Comparison of ENCODE assay signal across 25 mouse cellular contexts in genomic region chr13:99241984-99242383, GRCm38 (mm10). TPM values are rescaled to one million over a fixed set of nuclear protein-coding genes. Genes with fewer than 3 reads are reported as not detected.
A peak's percentile ranks its signal among the peaks of the same experiment; 100 is the strongest.
DNase-seq lines count a peak whose midpoint lies in the region; ATAC-seq and TF ChIP-seq lines count a peak whose summit lies in the region.
"Had no signal": no experiment of that assay in that cellular context is flagged by ENCODE, and none has a peak within 500 bp of the region (broad histone marks: within the 10 kb centered on the region; RNA-seq: fewer than 3 reads in every experiment).

No protein-coding gene starts in this region.

- H3K9ac ChIP-seq in heart, adult 2 months (ENCODE audit: low read depth, low read length), result 0 out of 2 replicates have a peak overlapping the region, but pooled peaks have one; percentile 20
- no peak overlapping the region for H3K9ac ChIP-seq in forebrain, embryonic 15.5 days (replicated peaks)
- H3K9ac ChIP-seq: embryonic facial prominence, embryonic 13.5 days; forebrain, embryonic 12.5 days; heart, embryonic 13.5 days; hindbrain, embryonic 12.5 days; hindbrain, embryonic 15.5 days had no signal

- no peak for TF ChIP-seq CTCF in heart, adult 2 months (IDR thresholded peaks at IDR 0.05)

- no peaks in the 10 kb centered on the region for H3K79me2 ChIP-seq in heart, adult 2 months (replicated peaks; ENCODE audit: control insufficient read depth, insufficient read depth, low read length)

- H3K4me1 ChIP-seq in heart, adult 2 months (ENCODE audit: control insufficient read depth, insufficient read depth, low read length), result peaks cover 37% of the 10 kb centered on the region
- H3K4me1 ChIP-seq in forebrain, embryonic 15.5 days, result 0 out of 2 replicates have a peak, but pooled peaks cover 10% of the 10 kb centered on the region

- ATAC-seq in granulocyte monocyte progenitor cell, adult 5-6 weeks (replicated peaks; ENCODE audit: poor library complexity, severe bottlenecking), result peak; percentile 52
- no peak for ATAC-seq in forebrain, embryonic 15.5 days (replicated peaks)
- ATAC-seq: activated CD4-positive, CD25-positive, alpha-beta regulatory T cell, adult 4 months; forebrain, embryonic 16.5 days had no signal

- TF ChIP-seq POLR2A in heart, adult 2 months (IDR thresholded peaks at IDR 0.05; ENCODE audit: insufficient read depth, low read depth, low read length), result no peak

- peak in 1 of 2 experiments; percentile 17 for DNase-seq in heart, adult 2 months
- DNase-seq in heart, postnatal 25 days (ENCODE audit: low spot score), result no peak
- peak; percentile 11 for DNase-seq in 416B (ENCODE audit: low read depth)
- DNase-seq in left cerebral cortex, postnatal 4 days, result no peak
- DNase-seq: adrenal gland, adult 8-10 months; adrenal gland, postnatal 25 days; cerebellum, adult 11-12 months; cerebellum, adult 8-10 months; cerebellum, postnatal 10 days; cerebellum, postnatal 36 days; embryo, embryonic 11 days; gastrocnemius, postnatal 25 days; heart, postnatal 14 days had no signal

- H3K27ac ChIP-seq in heart, adult 2 months, result peak overlapping the region; percentile 40
- H3K27ac ChIP-seq in forebrain, embryonic 15.5 days (replicated peaks), result no peak overlapping the region
- H3K27ac ChIP-seq: embryonic facial prominence, embryonic 10.5 days; embryonic facial prominence, embryonic 13.5 days; forebrain, embryonic 12.5 days; heart, embryonic 10.5 days; heart, embryonic 13.5 days; hindbrain, embryonic 12.5 days; hindbrain, embryonic 15.5 days had no signal

- WGBS in heart, adult 2 months, result 68% methylated on average over 3 of the region's 3 CpGs
- 81% methylated on average over 3 of the region's 3 CpGs for WGBS in forebrain, embryonic 15.5 days

- no peak overlapping the region for H3K4me3 ChIP-seq in heart, adult 2 months
- no peak overlapping the region for H3K4me3 ChIP-seq in forebrain, embryonic 15.5 days
- H3K4me3 ChIP-seq: embryonic facial prominence, embryonic 10.5 days; embryonic facial prominence, embryonic 13.5 days; erythroblast, embryonic 14.5 days; forebrain, embryonic 12.5 days; heart, embryonic 10.5 days; heart, embryonic 13.5 days; hindbrain, embryonic 12.5 days; hindbrain, embryonic 15.5 days had no signal

- no peak overlapping the region for H3K4me2 ChIP-seq in forebrain, embryonic 15.5 days (replicated peaks)
- H3K4me2 ChIP-seq: embryonic facial prominence, embryonic 13.5 days; forebrain, embryonic 12.5 days; heart, embryonic 13.5 days; hindbrain, embryonic 12.5 days; hindbrain, embryonic 15.5 days had no signal

- H3K9me3 ChIP-seq in forebrain, embryonic 15.5 days, result no peaks in the 10 kb centered on the region
- H3K9me3 ChIP-seq: embryonic facial prominence, embryonic 10.5 days; embryonic facial prominence, embryonic 13.5 days; forebrain, embryonic 12.5 days; heart, embryonic 10.5 days; heart, embryonic 13.5 days; hindbrain, embryonic 12.5 days; hindbrain, embryonic 15.5 days had no signal

- intact Hi-C loops in heart, adult 2 months (cut with DNase I), result no loop called here
- intact Hi-C loops in heart, postnatal 25 days (cut with DNase I), result loop anchor here (5.0 kb wide), 1 partner anchor 75 kb away; no protein-coding TSS in a partner anchor
- intact Hi-C loops in left cerebral cortex, postnatal 4 days (cut with DNase I), result no loop called here

- H3K27me3 ChIP-seq in heart, adult 2 months (ENCODE audit: control insufficient read depth, insufficient read depth, low read length), result no peaks in the 10 kb centered on the region
- no peaks in the 10 kb centered on the region for H3K27me3 ChIP-seq in forebrain, embryonic 15.5 days
- H3K27me3 ChIP-seq: embryonic facial prominence, embryonic 13.5 days; forebrain, embryonic 12.5 days; heart, embryonic 13.5 days; hindbrain, embryonic 12.5 days; hindbrain, embryonic 15.5 days had no signal

- TF ChIP-seq EP300 in heart, adult 2 months (IDR thresholded peaks at IDR 0.05; ENCODE audit: insufficient read depth, low read depth, low read length), result no peak

- peaks cover 35% of the 10 kb centered on the region for H3K36me3 ChIP-seq in heart, adult 2 months (ENCODE audit: control insufficient read depth, insufficient read depth, low read length)
- no peaks in the 10 kb centered on the region for H3K36me3 ChIP-seq in forebrain, embryonic 15.5 days
- H3K36me3 ChIP-seq: embryonic facial prominence, embryonic 10.5 days; embryonic facial prominence, embryonic 13.5 days; forebrain, embryonic 12.5 days; heart, embryonic 10.5 days; heart, embryonic 13.5 days; hindbrain, embryonic 12.5 days; hindbrain, embryonic 15.5 days had no signal

RNA-seq across cellular contexts. Expression of gene Zfp366, which starts 57.4 kb away (rescaled TPM):
- 10 to 100 TPM in 1 of 2 experiments, 1 to 10 TPM in 1; 9.7 to 14.4 TPM for total RNA-seq in heart, adult 2 months (2021)
- 5.0 and 7.8 TPM in 2 replicates for polyA plus RNA-seq in heart, adult 2 months (2012; rRNA removed)
- 10 to 100 TPM in 1 of 2 experiments, 1 to 10 TPM in 1; 8.9 to 11.6 TPM for total RNA-seq in heart, postnatal 25 days (2021)
- not detected in 2 replicates for total RNA-seq in granulocyte monocyte progenitor cell, adult 5-6 weeks (2014; fragmentation: Nextera tagmentation)
- under 0.01 TPM in 1 of 2 replicates, not detected in the other for total RNA-seq in granulocyte monocyte progenitor cell, adult 5-6 weeks (2017)
- total RNA-seq in left cerebral cortex, postnatal 4 days (2021), result 1 to 10 TPM; 4.3 to 4.7 TPM
- polyA plus RNA-seq in forebrain, embryonic 15.5 days (2015; fragmentation: Nextera tagmentation; extraction: Ambion mirVana), result 0.36 and 0.45 TPM in 2 replicates
- polyA plus RNA-seq: activated CD4-positive, CD25-positive, alpha-beta regulatory T cell, adult 4 months; erythroblast, embryonic 14.5 days had no signal

Comparison
In these comparisons a context has a peak if more than half of its experiments do, and no peak if none do; other contexts are left out.
1. RNA of gene Zfp366, which starts 57.4 kb away (total RNA-seq): 9.7 to 14.4 TPM in heart, adult 2 months, 8.9 to 11.6 TPM in heart, postnatal 25 days and 4.3 to 4.7 TPM in left cerebral cortex, postnatal 4 days; under 0.01 TPM in granulocyte monocyte progenitor cell, adult 5-6 weeks; every median in the first group is over 4 times any median in the second.